Mouse (Mus musculus): ENCODE measurements around the gene Rrp1b. TPM values are rescaled to one million over a fixed set of nuclear protein-coding genes. Genes with fewer than 3 reads are reported as not detected.

Rrp1b gene
- polyA plus RNA-seq, 1 experiment from 2014 or later = 60.8 TPM

GRCm38 (mm10) chr17:32022551-32022950 lies 13.3 kb upstream of the Rrp1b start:
- no peak overlapping the region for H3K4me2 ChIP-seq (replicated peaks; ENCODE audit: low read depth, low read length)
- no peak for ATAC-seq (ENCODE audit: insufficient number of reproducible peaks, insufficient read depth, low FRiP score, low read depth)
- H3K36me3 ChIP-seq (ENCODE audit: control insufficient read depth, insufficient read depth, low read length) = no peaks in the 10 kb centered on the region
- no peak overlapping the region for H3K9ac ChIP-seq (replicated peaks; ENCODE audit: low read depth, low read length)
- WGBS = 77% methylated on average over 6 of the region's 6 CpGs
- H3K27ac ChIP-seq (ENCODE audit: low read length) = no peak overlapping the region
- no peak overlapping the region for H3K4me3 ChIP-seq (ENCODE audit: low read depth, low read length)
- no peaks in the 10 kb centered on the region for H3K4me1 ChIP-seq (ENCODE audit: control insufficient read depth, insufficient read depth, low read length)
- no peaks in the 10 kb centered on the region for H3K27me3 ChIP-seq (ENCODE audit: control insufficient read depth, insufficient read depth, low read length)
- H3K9me3 ChIP-seq (ENCODE audit: control insufficient read depth, low read depth, low read length) = no peaks in the 10 kb centered on the region

- H3K9me3 ChIP-seq (ENCODE audit: control insufficient read depth, low read depth, low read length) = no peaks in the 10 kb centered on the region
- H3K4me1 ChIP-seq (ENCODE audit: control insufficient read depth, insufficient read depth, low read length) = no peaks in the 10 kb centered on the region
- no peak for ATAC-seq (ENCODE audit: insufficient number of reproducible peaks, insufficient read depth, low FRiP score, low read depth)
- H3K9ac ChIP-seq (replicated peaks; ENCODE audit: low read depth, low read length) = no peak overlapping the region
- WGBS = 80% methylated on average over 8 of the region's 8 CpGs
- H3K4me2 ChIP-seq (replicated peaks; ENCODE audit: low read depth, low read length) = no peak overlapping the region
- H3K36me3 ChIP-seq (ENCODE audit: control insufficient read depth, insufficient read depth, low read length) = no peaks in the 10 kb centered on the region
- H3K27me3 ChIP-seq (ENCODE audit: control insufficient read depth, insufficient read depth, low read length) = no peaks in the 10 kb centered on the region
- no peak overlapping the region for H3K27ac ChIP-seq (ENCODE audit: low read length)
- H3K4me3 ChIP-seq (ENCODE audit: low read depth, low read length) = no peak overlapping the region
Measured at GRCm38 (mm10) chr17:32023088-32023487, 12.8 kb upstream of the Rrp1b start.

GRCm38 (mm10) chr17:32024671-32025073 lies 11.2 kb upstream of the Rrp1b start:
- H3K9me3 ChIP-seq (ENCODE audit: control insufficient read depth, low read depth, low read length) = no peaks in the 10 kb centered on the region
- no peaks in the 10 kb centered on the region for H3K36me3 ChIP-seq (ENCODE audit: control insufficient read depth, insufficient read depth, low read length)
- no peaks in the 10 kb centered on the region for H3K4me1 ChIP-seq (ENCODE audit: control insufficient read depth, insufficient read depth, low read length)
- H3K4me2 ChIP-seq (replicated peaks; ENCODE audit: low read depth, low read length) = no peak overlapping the region
- H3K9ac ChIP-seq (replicated peaks; ENCODE audit: low read depth, low read length) = no peak overlapping the region
- WGBS = 28% methylated on average over 5 of the region's 5 CpGs
- H3K27me3 ChIP-seq (ENCODE audit: control insufficient read depth, insufficient read depth, low read length) = no peaks in the 10 kb centered on the region
- no peak overlapping the region for H3K4me3 ChIP-seq (ENCODE audit: low read depth, low read length)
- ATAC-seq (ENCODE audit: insufficient number of reproducible peaks, insufficient read depth, low FRiP score, low read depth) = 0 out of 2 replicates have a peak, but pooled peaks have one; percentile 23
- peak overlapping the region; percentile 2; the same call in 1 of the 2 replicates for H3K27ac ChIP-seq (ENCODE audit: low read length)

GRCm38 (mm10) chr17:32025386-32025785 lies 10.5 kb upstream of the Rrp1b start:
- Histone ChIP-seq H3K9me3 (ENCODE audit: control insufficient read depth, low read depth, low read length) (no peaks in the 10 kb centered on the region), H3K4me2 (replicated peaks; ENCODE audit: low read depth, low read length) (no peak overlapping the region), H3K4me1 (ENCODE audit: control insufficient read depth, insufficient read depth, low read length) (no peaks in the 10 kb centered on the region), H3K27ac (ENCODE audit: low read length) (no peak overlapping the region; the same call in 1 of the 2 replicates), H3K27me3 (ENCODE audit: control insufficient read depth, insufficient read depth, low read length) (no peaks in the 10 kb centered on the region), H3K9ac (replicated peaks; ENCODE audit: low read depth, low read length) (no peak overlapping the region), H3K36me3 (ENCODE audit: control insufficient read depth, insufficient read depth, low read length) (no peaks in the 10 kb centered on the region), H3K4me3 (ENCODE audit: low read depth, low read length) (no peak overlapping the region)
- ATAC-seq (ENCODE audit: insufficient number of reproducible peaks, insufficient read depth, low FRiP score, low read depth) = 0 out of 2 replicates have a peak, but pooled peaks have one; percentile 53
- WGBS = 20% methylated on average over 2 of the region's 2 CpGs

- WGBS = 33% methylated on average over 3 of the region's 3 CpGs
- H3K4me1 ChIP-seq (ENCODE audit: control insufficient read depth, insufficient read depth, low read length) = no peaks in the 10 kb centered on the region
- H3K27me3 ChIP-seq (ENCODE audit: control insufficient read depth, insufficient read depth, low read length) = no peaks in the 10 kb centered on the region
- H3K4me2 ChIP-seq (replicated peaks; ENCODE audit: low read depth, low read length) = no peak overlapping the region
- peak overlapping the region; percentile 10; the same call in 1 of the 2 replicates for H3K27ac ChIP-seq (ENCODE audit: low read length)
- no peaks in the 10 kb centered on the region for H3K36me3 ChIP-seq (ENCODE audit: control insufficient read depth, insufficient read depth, low read length)
- H3K4me3 ChIP-seq (ENCODE audit: low read depth, low read length) = no peak overlapping the region
- no peak overlapping the region for H3K9ac ChIP-seq (replicated peaks; ENCODE audit: low read depth, low read length)
- no peak for ATAC-seq (ENCODE audit: insufficient number of reproducible peaks, insufficient read depth, low FRiP score, low read depth)
- no peaks in the 10 kb centered on the region for H3K9me3 ChIP-seq (ENCODE audit: control insufficient read depth, low read depth, low read length)
Measured at GRCm38 (mm10) chr17:32027666-32028065, 8.2 kb upstream of the Rrp1b start.

- 82% methylated on average over 3 of the region's 3 CpGs for WGBS
- H3K27me3 ChIP-seq (ENCODE audit: control insufficient read depth, insufficient read depth, low read length) = no peaks in the 10 kb centered on the region
- no peaks in the 10 kb centered on the region for H3K4me1 ChIP-seq (ENCODE audit: control insufficient read depth, insufficient read depth, low read length)
- no peak overlapping the region for H3K27ac ChIP-seq (ENCODE audit: low read length)
- no peaks in the 10 kb centered on the region for H3K9me3 ChIP-seq (ENCODE audit: control insufficient read depth, low read depth, low read length)
- H3K36me3 ChIP-seq (ENCODE audit: control insufficient read depth, insufficient read depth, low read length) = no peaks in the 10 kb centered on the region
- no peak overlapping the region for H3K4me3 ChIP-seq (ENCODE audit: low read depth, low read length)
- no peak for ATAC-seq (ENCODE audit: insufficient number of reproducible peaks, insufficient read depth, low FRiP score, low read depth)
- H3K4me2 ChIP-seq (replicated peaks; ENCODE audit: low read depth, low read length) = no peak overlapping the region
- H3K9ac ChIP-seq (replicated peaks; ENCODE audit: low read depth, low read length) = no peak overlapping the region
Measured at GRCm38 (mm10) chr17:32028301-32028700, 7.6 kb upstream of the Rrp1b start.

- H3K27me3 ChIP-seq (ENCODE audit: control insufficient read depth, insufficient read depth, low read length) = no peaks in the 10 kb centered on the region
- H3K9ac ChIP-seq (replicated peaks; ENCODE audit: low read depth, low read length) = no peak overlapping the region
- no peaks in the 10 kb centered on the region for H3K36me3 ChIP-seq (ENCODE audit: control insufficient read depth, insufficient read depth, low read length)
- H3K27ac ChIP-seq (ENCODE audit: low read length) = no peak overlapping the region
- H3K4me3 ChIP-seq (ENCODE audit: low read depth, low read length) = no peak overlapping the region
- WGBS = 53% methylated on average over 7 of the region's 7 CpGs
- no peak for ATAC-seq (ENCODE audit: insufficient number of reproducible peaks, insufficient read depth, low FRiP score, low read depth)
- H3K4me1 ChIP-seq (ENCODE audit: control insufficient read depth, insufficient read depth, low read length) = no peaks in the 10 kb centered on the region
- H3K9me3 ChIP-seq (ENCODE audit: control insufficient read depth, low read depth, low read length) = no peaks in the 10 kb centered on the region
- H3K4me2 ChIP-seq (replicated peaks; ENCODE audit: low read depth, low read length) = no peak overlapping the region
Measured at GRCm38 (mm10) chr17:32031684-32032083, 4.2 kb upstream of the Rrp1b start.

- WGBS = 84% methylated on average over 23 of the region's 23 CpGs
- Histone ChIP-seq H3K4me1 (ENCODE audit: control insufficient read depth, insufficient read depth, low read length) (peaks cover 13% of the 10 kb centered on the region; the same call in 1 of the 2 replicates), H3K9me3 (ENCODE audit: control insufficient read depth, low read depth, low read length) (no peaks in the 10 kb centered on the region), H3K9ac (replicated peaks; ENCODE audit: low read depth, low read length) (no peak overlapping the region), H3K4me3 (ENCODE audit: low read depth, low read length) (no peak overlapping the region), H3K27me3 (ENCODE audit: control insufficient read depth, insufficient read depth, low read length) (no peaks in the 10 kb centered on the region), H3K4me2 (replicated peaks; ENCODE audit: low read depth, low read length) (no peak overlapping the region), H3K27ac (ENCODE audit: low read length) (no peak overlapping the region), H3K36me3 (ENCODE audit: control insufficient read depth, insufficient read depth, low read length) (no peaks in the 10 kb centered on the region)
- ATAC-seq (ENCODE audit: insufficient number of reproducible peaks, insufficient read depth, low FRiP score, low read depth) = no peak
Measured at GRCm38 (mm10) chr17:32034322-32034721, 1.6 kb upstream of the Rrp1b start.

All from stomach, embryonic 14.5 days (tissue).